Mouse (Mus musculus): ENCODE measurements around the gene Olfr222. TPM values are rescaled to one million over a fixed set of nuclear protein-coding genes. Genes with fewer than 3 reads are reported as not detected.
A peak's percentile ranks its signal among the peaks of the same experiment; 100 is the strongest.
"Not testable (repeated sequence)": the region's sequence is repeated elsewhere in the genome, so short reads cannot be mapped to it uniquely, and the experiment has no call there.

Olfr222 gene
- not detected for total RNA-seq (2021)
- long read RNA-seq, experiment 1: 0 reads
- long read RNA-seq, experiment 2: 0 reads

- H3K27ac ChIP-seq; intact Hi-C loops (cut with DNase I); H3K4me3 ChIP-seq; DNase-seq: not testable (repeated sequence)
Observed at GRCm38 (mm10) chr11:59576135-59576534, at the start of gene Olfr222. Gene Olfr222 (minus strand): TSS chr11:59576235.

GRCm38 (mm10) chr11:59624017-59624630 is 48.1 kb upstream of the Olfr222 start:
- peak; percentile 60 for DNase-seq
- Histone ChIP-seq H3K27ac (no peak overlapping the region), H3K4me3 (no peak overlapping the region)
- intact Hi-C loops (cut with DNase I): loop anchor here (2.0 kb wide), 1 partner anchor 123 kb away; no protein-coding TSS in a partner anchor
- TF ChIP-seq CTCF (IDR thresholded peaks at IDR 0.05): peak; percentile 83

GRCm38 (mm10) chr11:59622214-59622613 is 46.2 kb upstream of the Olfr222 start:
- H3K27ac ChIP-seq: no peak overlapping the region
- intact Hi-C loops (cut with DNase I): no loop called here
- no peak overlapping the region for H3K4me3 ChIP-seq
- DNase-seq: no peak
- no peak for TF ChIP-seq CTCF (IDR thresholded peaks at IDR 0.05)

GRCm38 (mm10) chr11:59616986-59617385 is 41.0 kb upstream of the Olfr222 start:
- DNase-seq; H3K27ac ChIP-seq; H3K4me3 ChIP-seq; intact Hi-C loops (cut with DNase I): not testable (repeated sequence)

GRCm38 (mm10) chr11:59614120-59614519 is 38.1 kb upstream of the Olfr222 start:
- peak; percentile 57 for TF ChIP-seq CTCF (IDR thresholded peaks at IDR 0.05)
- DNase-seq: peak; percentile 34
- intact Hi-C loops (cut with DNase I): loop anchor here (5.0 kb wide), 1 partner anchor 87 kb away; the partner anchor contains the start of gene Zkscan17
- H3K4me3 ChIP-seq: no peak overlapping the region
- H3K27ac ChIP-seq: no peak overlapping the region

DNA sequence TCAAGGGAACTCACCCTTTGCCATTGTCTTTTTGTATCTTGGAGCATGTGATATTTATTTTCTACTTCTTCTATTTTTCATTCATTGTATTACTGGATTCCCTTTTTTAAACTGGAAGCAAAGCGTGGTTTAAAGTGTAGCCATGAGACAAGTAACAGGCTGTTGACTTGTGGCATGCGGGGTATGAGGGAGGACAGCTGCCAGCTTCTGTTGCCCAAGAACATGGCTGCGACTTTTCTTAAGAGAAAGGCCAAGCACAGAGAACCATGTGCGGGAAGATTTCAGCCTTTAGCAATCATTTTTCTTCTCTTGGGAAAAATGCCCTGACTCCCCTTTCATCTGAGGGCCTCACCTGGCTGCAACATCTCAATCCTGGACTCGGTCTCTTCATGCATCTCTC is 35.6 kb upstream of the Olfr222 start:
- DNase-seq: no peak
- no peak for TF ChIP-seq CTCF (IDR thresholded peaks at IDR 0.05)
- Histone ChIP-seq H3K27ac (no peak overlapping the region), H3K4me3 (no peak overlapping the region)
- intact Hi-C loops (cut with DNase I): loop anchor here (5.0 kb wide), 1 partner anchor 84 kb away; the partner anchor contains the start of gene Zkscan17

DNA sequence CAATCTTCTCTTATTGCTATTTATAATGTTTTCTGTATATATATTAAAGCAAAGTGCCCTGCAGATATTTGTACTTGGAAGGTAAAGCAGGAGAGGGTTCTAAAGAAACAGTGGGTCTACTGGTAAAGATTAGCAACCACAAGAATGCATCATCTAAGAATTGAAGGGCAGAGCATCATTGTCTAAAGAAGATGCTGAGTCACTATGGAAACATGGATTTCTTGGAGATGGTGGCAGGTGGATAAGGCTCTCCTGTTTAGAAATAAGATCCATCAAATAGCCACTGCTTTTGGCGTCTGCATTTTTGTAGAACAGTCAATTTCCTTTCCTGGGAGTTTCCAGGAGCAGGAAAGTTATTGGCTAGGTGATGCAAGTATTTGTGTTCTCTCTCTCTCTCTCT is 26.3 kb upstream of the Olfr222 start:
- intact Hi-C loops (cut with DNase I): no loop called here
- Histone ChIP-seq H3K4me3 (no peak overlapping the region), H3K27ac (no peak overlapping the region)

DNA sequence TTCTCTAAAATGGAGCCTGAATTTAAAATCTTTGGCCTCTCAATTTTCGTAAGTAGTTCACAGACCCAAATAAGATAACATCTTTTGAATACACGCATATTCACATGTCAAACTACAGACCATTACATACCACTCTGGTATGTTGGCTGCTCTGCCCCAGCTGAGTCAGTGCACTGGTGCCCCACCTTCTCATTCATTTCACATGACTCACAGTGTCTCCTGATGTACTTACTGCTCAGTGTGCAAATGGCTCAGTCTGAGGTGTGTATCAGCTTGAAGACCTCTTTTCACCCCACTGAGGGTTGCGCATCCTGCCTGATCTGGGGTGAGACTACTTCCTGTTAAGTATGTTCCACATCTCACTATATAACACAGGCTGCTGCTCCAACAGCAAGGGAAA is 24.8 kb upstream of the Olfr222 start:
- TF ChIP-seq CTCF (IDR thresholded peaks at IDR 0.05): no peak
- no peak for DNase-seq

More for the DNA sequence above, 26.3 kb upstream of the Olfr222 start:
- no peak for TF ChIP-seq CTCF (IDR thresholded peaks at IDR 0.05)
- no peak for DNase-seq

DNA sequence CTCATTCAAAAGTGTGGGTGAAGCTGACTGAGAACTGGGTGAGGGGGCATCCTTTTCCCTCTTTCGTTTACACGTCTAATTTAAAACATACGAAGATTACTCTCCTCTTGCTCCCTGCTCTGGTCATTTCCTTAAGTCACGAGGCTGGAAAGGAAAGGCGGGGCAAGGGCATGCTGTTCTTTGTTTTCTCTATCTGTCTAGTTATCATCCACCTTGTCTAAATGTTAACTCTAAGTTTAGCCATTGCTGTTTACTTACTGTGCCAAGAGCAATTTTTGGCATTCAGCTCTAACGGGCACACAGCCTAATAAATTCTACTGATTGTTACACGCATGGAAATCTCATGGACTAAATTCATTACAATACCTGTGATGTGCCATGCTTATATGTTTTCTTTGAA is 23.2 kb upstream of the Olfr222 start:
- DNase-seq: no peak
- intact Hi-C loops (cut with DNase I): no loop called here
- Histone ChIP-seq H3K27ac (no peak overlapping the region), H3K4me3 (no peak overlapping the region)
- TF ChIP-seq CTCF (IDR thresholded peaks at IDR 0.05): no peak

More for the DNA sequence above, 24.8 kb upstream of the Olfr222 start:
- no peak overlapping the region for H3K4me3 ChIP-seq
- intact Hi-C loops (cut with DNase I): no loop called here
- H3K27ac ChIP-seq: no peak overlapping the region

DNA sequence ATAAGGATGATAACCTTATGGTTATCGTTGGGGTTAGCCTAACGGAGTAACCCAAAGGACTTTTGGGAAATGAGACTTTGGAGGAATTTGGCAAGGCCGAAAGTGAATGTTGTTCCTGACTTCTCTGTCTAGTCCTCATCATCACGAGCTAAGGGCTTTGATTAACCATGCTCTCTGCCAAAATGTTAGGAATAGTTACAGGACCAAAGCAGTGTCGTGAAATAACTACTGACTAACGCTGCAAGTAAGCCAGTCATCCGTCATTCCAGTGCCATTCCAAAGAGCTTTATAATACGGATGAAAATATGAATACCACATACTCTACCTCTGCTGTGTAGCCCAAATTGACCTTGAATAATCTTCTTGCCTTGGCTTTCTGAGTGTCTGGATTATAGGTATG is 20.9 kb upstream of the Olfr222 start:
- no peak for DNase-seq
- TF ChIP-seq CTCF (IDR thresholded peaks at IDR 0.05): no peak
- intact Hi-C loops (cut with DNase I): no loop called here
- no peak overlapping the region for H3K27ac ChIP-seq
- H3K4me3 ChIP-seq: no peak overlapping the region

DNA sequence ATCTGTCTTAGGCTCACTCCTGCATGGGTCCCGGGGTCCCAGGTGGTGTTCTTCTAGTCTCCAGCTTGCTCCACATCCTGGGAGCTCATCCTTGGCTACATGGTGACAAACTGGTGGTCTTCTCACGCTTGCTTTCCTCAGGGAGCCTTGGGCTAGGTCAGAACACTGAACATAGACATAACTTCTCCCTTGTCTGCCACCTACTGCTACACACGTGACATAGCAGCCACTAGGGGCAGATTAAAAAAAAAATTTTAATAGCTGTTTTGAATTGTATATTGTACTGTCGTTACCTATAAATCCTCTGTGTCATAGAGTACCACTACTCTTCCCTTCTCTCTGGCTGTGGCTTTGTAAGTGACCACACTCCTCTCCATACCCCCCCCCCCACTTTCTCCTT is 20.1 kb upstream of the Olfr222 start:
- H3K4me3 ChIP-seq: no peak overlapping the region
- peak; percentile 46 for TF ChIP-seq CTCF (IDR thresholded peaks at IDR 0.05)
- intact Hi-C loops (cut with DNase I): no loop called here
- DNase-seq: no peak
- no peak overlapping the region for H3K27ac ChIP-seq

GRCm38 (mm10) chr11:59593189-59593588 is 17.2 kb upstream of the Olfr222 start, which contains the start of gene Olfr223:
Gene Olfr223 (minus strand): TSS chr11:59593289.
- TF ChIP-seq CTCF (IDR thresholded peaks at IDR 0.05): no peak
- H3K27ac ChIP-seq: no peak within 1 kb of the TSS
- H3K4me3 ChIP-seq: no peak within 1 kb of the TSS
- intact Hi-C loops (cut with DNase I): no loop called here
- DNase-seq: no peak

DNA sequence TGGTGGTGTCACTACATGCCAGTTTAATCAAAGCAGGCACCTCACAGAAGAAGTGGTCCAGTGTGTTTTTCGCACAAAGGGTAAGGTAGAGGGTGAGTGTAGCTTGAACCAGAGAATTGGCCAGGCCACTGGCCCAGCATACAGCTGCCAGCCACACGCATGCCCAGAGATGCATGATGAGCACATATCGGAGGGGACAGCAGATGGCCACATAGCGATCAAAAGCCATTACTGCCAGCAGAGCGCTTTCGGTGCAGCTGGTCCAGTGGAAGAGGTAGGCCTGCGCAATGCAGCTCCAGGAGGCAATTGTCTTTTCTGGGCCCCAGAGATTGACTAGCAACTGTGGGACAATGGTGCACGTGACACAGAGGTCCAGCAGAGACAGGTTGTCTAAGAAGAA is 13.5 kb upstream of the Olfr222 start:
- Histone ChIP-seq H3K4me3 (no peak overlapping the region), H3K27ac (no peak overlapping the region)
- no peak for DNase-seq
- no peak for TF ChIP-seq CTCF (IDR thresholded peaks at IDR 0.05)
- intact Hi-C loops (cut with DNase I): no loop called here

GRCm38 (mm10) chr11:59584539-59584938 is 8.5 kb upstream of the Olfr222 start:
- intact Hi-C loops (cut with DNase I): no loop called here
- no peak overlapping the region for H3K27ac ChIP-seq
- H3K4me3 ChIP-seq: no peak overlapping the region
- no peak for DNase-seq
- no peak for TF ChIP-seq CTCF (IDR thresholded peaks at IDR 0.05)
